Mouse (Mus musculus) stomach, embryonic 16.5 days (tissue): Measurements from ENCODE around the gene Lpp. TPM values are rescaled to one million over a fixed set of nuclear protein-coding genes. Genes with fewer than 3 reads are reported as not detected.

Experiments
- ATAC-seq: fragments of 200-750 bp; cut with Nextera tagmentation; 2 replicates; pipeline ENCODE4 v1.8.0; 2017; ENCODE audit warnings: moderate number of reproducible peaks, moderate TSS enrichment; ENCODE audit not compliant: insufficient read depth, low FRiP score
- H3K27ac ChIP-seq: fragments of 300-500 bp; sonication (generic); 2 replicates; pipeline ENCODE4 v1.5.1; 2014; ENCODE audit warnings: low read length
- H3K27me3 ChIP-seq: fragments of 300-500 bp; sonication (generic); 2 replicates; pipeline ENCODE4 v1.6.1; 2014; ENCODE audit warnings: low read length, control low read depth, mixed read lengths; ENCODE audit not compliant: control insufficient read depth, insufficient read depth
- H3K36me3 ChIP-seq: fragments of 300-500 bp; sonication (generic); 2 replicates; pipeline ENCODE4 v1.6.1; 2014; ENCODE audit warnings: low read length; ENCODE audit not compliant: control insufficient read depth, insufficient read depth
- H3K4me1 ChIP-seq: fragments of 300-500 bp; sonication (generic); 2 replicates; pipeline ENCODE4 v1.6.1; 2014; ENCODE audit warnings: low read length, control low read depth, mixed read lengths; ENCODE audit not compliant: control insufficient read depth, insufficient read depth
- H3K4me2 ChIP-seq: fragments of 300-500 bp; sonication (generic); 2 replicates; pipeline ENCODE4 v1.6.1; 2014; ENCODE audit warnings: low read depth, low read length, mixed read lengths
- H3K4me3 ChIP-seq: fragments of 300-500 bp; sonication (generic); replicated peaks from 2 replicates; pipeline ENCODE4 v1.5.1; 2014; ENCODE audit warnings: mild to moderate bottlenecking, low read length
- H3K9ac ChIP-seq: fragments of 300-500 bp; sonication (generic); 2 replicates; pipeline ENCODE4 v1.6.1; 2014; ENCODE audit warnings: low read length
- H3K9me3 ChIP-seq: fragments of 300-500 bp; sonication (generic); replicated peaks from 2 replicates; pipeline ENCODE4 v1.6.1; 2016; ENCODE audit warnings: low read length, control low read depth; ENCODE audit not compliant: control insufficient read depth
- WGBS: fragments of 180-500 bp; shearing (Covaris S2); extraction: QIAGEN DNeasy Blood & Tissue Kit; methylation state at CpG from one replicate; pipeline ENCODE4 v1.1.7; 2014; 5-methylcytosine and 5-hydroxymethylcytosine counted together
- polyA plus RNA-seq: library from polyadenylated mRNA; unstranded; fragments of >200 nt; fragmentation: Nextera tagmentation; extraction: Ambion mirVana; gene quantifications from 2 replicates; pipeline ENCODE4 v1.2.1, GENCODE M21; 2015

Lpp gene
- polyA plus RNA-seq, 1 experiment from 2014 or later, result 79.4 TPM

DNA sequence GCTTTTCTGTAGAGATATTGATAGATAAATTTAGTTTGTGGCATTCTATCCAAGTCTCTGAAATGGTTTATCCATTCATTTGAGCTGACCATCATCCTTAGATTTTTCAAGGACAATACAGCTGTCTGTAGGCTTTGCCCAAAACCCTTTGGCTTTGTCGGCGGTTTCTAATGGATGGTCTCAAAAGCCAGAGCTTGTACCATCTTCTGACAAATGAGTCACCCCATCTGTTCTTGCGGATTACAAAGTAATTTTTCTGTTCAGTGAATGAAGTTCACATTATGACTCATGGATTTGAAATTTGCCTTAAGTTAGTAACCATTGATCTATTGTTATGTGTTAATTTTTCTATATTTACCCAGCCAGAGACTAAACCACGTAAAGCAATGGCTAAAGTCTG is 301.8 kb downstream of the Lpp start:
- H3K4me2 ChIP-seq, result no peak overlapping the region
- H3K27me3 ChIP-seq, result no peaks in the 10 kb centered on the region
- H3K9me3 ChIP-seq, result no peaks in the 10 kb centered on the region
- 70% methylated on average over 4 of the region's 4 CpGs for WGBS
- H3K9ac ChIP-seq, result no peak overlapping the region
- H3K4me3 ChIP-seq, result no peak overlapping the region
- no peaks in the 10 kb centered on the region for H3K4me1 ChIP-seq
- ATAC-seq, result no peak
- no peaks in the 10 kb centered on the region for H3K36me3 ChIP-seq
- H3K27ac ChIP-seq, result no peak overlapping the region

DNA sequence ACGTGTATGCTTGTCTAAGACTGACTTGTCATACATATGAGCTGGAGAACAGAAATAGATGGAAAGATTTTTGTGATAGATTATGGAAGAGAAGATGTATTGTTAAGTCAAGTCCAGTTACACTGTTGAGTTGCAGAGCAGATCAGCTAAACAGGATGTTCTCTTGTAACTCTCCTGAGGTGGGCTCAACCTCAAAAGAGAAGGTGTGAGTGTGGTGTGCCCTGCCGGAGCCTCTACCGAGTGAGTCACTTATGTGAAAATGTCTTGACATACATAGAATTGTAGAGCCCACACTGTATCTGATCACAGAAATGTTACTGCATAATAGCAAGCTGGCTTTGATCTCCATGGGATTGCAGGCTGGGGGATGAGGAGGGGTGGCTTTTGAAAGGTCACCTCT is 310.9 kb downstream of the Lpp start:
- H3K27me3 ChIP-seq, result no peaks in the 10 kb centered on the region
- H3K4me3 ChIP-seq, result no peak overlapping the region
- H3K36me3 ChIP-seq, result no peaks in the 10 kb centered on the region
- H3K27ac ChIP-seq, result no peak overlapping the region
- 88% methylated on average over 3 of the region's 3 CpGs for WGBS
- H3K4me2 ChIP-seq, result no peak overlapping the region
- no peak overlapping the region for H3K9ac ChIP-seq
- no peak for ATAC-seq
- H3K9me3 ChIP-seq, result no peaks in the 10 kb centered on the region
- no peaks in the 10 kb centered on the region for H3K4me1 ChIP-seq

DNA sequence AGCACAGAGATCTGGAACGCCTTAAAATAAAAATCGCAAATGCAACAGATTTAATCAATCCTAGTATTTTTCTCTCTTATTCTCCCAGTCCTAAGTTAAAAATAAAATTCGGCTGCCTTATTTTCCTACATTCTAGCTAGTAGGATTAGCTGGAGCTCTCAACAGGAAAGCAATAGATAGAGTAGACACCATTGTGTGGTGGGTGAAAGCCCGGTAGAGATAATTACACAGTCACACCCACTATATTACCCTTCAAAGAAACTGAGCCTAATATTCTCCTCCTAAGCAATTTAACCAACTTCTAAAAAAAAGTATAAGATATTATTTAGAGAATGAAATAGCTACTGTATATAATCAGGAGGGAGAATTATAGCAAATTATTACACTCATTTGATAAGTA is 330.3 kb downstream of the Lpp start:
- H3K4me3 ChIP-seq, result no peak overlapping the region
- no peak overlapping the region for H3K4me2 ChIP-seq
- no peaks in the 10 kb centered on the region for H3K36me3 ChIP-seq
- no peak overlapping the region for H3K27ac ChIP-seq
- no peaks in the 10 kb centered on the region for H3K4me1 ChIP-seq
- no peak for ATAC-seq
- H3K9ac ChIP-seq, result no peak overlapping the region
- no peaks in the 10 kb centered on the region for H3K9me3 ChIP-seq
- 89% methylated on average over 4 of the region's 4 CpGs for WGBS
- H3K27me3 ChIP-seq, result no peaks in the 10 kb centered on the region

DNA sequence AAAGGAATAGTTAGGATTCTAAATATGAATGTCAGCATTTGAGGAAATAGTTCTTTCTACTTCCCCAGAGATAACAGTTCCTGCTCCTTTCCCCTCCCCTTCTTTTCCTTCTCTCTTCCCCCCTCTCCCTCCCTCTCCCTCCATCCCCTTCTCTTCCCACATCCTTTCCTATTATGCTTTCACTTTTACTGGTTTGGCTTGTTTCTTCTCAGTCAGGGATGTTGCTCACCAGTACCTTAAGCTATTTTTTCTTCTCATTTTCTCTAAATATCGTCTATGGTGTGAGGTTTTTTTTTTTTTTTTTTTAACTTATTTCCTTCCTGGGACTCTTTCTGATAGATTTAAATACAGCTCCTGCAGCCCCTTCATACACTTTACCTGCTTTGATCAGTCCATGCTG is 339.4 kb downstream of the Lpp start:
- Histone ChIP-seq H3K27me3 (no peaks in the 10 kb centered on the region), H3K4me2 (no peak overlapping the region), H3K4me1 (no peaks in the 10 kb centered on the region), H3K9me3 (no peaks in the 10 kb centered on the region), H3K27ac (no peak overlapping the region), H3K4me3 (no peak overlapping the region), H3K36me3 (no peaks in the 10 kb centered on the region), H3K9ac (no peak overlapping the region)
- 61% methylated on average over 1 of the region's 1 CpGs for WGBS
- ATAC-seq, result no peak

DNA sequence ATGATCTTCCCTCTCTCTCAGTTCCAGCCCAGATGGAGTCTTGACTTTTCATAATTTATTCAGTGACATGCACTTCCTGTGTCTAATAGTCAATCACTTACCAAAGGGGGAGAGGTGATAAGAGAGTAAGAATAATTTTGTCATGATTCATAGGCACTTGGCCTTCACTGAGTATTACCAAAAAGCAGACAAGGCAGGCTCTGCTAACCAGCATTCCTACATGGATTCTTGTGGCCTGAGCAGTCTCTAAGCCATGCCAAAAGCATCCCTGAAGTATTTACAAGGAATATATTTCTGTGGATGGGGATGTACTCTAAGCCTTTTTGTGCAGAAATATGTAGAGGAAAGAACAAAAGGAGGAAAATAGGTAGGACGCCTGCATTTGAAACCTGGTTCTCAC is 340.0 kb downstream of the Lpp start:
- Histone ChIP-seq H3K4me3 (no peak overlapping the region), H3K36me3 (no peaks in the 10 kb centered on the region), H3K27me3 (no peaks in the 10 kb centered on the region), H3K9me3 (no peaks in the 10 kb centered on the region), H3K9ac (no peak overlapping the region), H3K4me1 (no peaks in the 10 kb centered on the region), H3K4me2 (no peak overlapping the region), H3K27ac (no peak overlapping the region)
- ATAC-seq, result no peak
- WGBS, result 83% methylated on average over 1 of the region's 1 CpGs

DNA sequence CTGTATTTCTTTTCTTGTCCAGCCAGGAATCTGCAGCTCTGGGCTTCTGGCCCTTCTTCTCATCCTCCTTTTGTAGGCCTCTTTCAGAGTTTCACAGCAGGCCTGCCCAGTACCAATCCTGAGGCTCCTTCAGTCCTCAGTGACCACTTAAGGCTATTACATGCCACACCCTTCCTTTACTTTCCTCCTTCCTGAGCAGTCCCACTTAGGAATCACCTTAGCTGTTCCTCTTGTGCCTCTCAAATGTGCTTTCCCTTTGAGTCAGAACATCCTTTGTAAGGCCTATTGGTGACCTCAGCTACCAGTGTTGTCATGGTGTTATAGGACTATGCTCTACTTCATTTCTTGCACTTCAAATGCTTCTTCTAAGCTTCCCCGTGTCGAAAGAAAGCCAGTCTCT is 342.4 kb downstream of the Lpp start:
- H3K4me2 ChIP-seq, result no peak overlapping the region
- WGBS, result 91% methylated on average over 2 of the region's 2 CpGs
- H3K9ac ChIP-seq, result no peak overlapping the region
- no peaks in the 10 kb centered on the region for H3K36me3 ChIP-seq
- H3K9me3 ChIP-seq, result no peaks in the 10 kb centered on the region
- H3K4me3 ChIP-seq, result no peak overlapping the region
- H3K4me1 ChIP-seq, result no peaks in the 10 kb centered on the region
- no peak overlapping the region for H3K27ac ChIP-seq
- H3K27me3 ChIP-seq, result no peaks in the 10 kb centered on the region
- ATAC-seq, result no peak

DNA sequence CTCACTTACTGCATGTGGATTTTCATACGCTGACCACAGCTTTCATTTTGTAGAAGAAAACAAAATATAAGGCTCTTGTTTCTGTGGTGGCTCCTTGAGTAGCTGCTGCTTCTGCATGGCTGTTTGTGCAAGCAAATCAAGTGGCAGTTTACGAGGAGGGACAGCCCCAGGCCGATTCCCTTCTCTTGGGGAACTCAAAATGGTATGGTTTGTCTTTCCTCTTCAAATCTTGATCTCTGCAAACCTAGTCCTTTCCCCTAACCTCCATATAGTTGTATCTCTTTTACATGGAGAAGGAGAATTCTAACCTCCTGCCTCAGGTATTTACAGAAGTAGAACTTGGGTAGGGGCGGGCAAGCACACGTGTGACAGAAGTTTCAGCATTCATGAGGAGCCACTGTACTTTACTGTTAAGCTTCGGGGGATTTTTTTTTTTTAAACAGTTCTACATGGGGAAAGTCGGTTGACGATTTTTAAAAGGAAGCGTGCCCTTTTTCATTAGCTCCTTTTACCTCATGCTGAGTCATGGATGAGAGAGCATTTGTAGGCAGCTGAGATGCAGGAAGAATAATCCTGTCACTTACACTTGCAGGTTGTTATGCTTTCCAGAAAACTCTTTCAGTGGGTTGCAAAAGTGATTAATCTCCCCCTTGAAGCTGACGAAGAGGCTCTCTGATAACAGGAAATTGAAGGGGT is 344.2 kb downstream of the Lpp start:
- 52% methylated on average over 10 of the region's 10 CpGs for WGBS
- Histone ChIP-seq H3K4me3 (no peak overlapping the region), H3K4me1 (no peaks in the 10 kb centered on the region), H3K27me3 (no peaks in the 10 kb centered on the region), H3K4me2 (no peak overlapping the region), H3K36me3 (no peaks in the 10 kb centered on the region), H3K9ac (no peak overlapping the region), H3K9me3 (no peaks in the 10 kb centered on the region), H3K27ac (no peak overlapping the region)
- no peak for ATAC-seq

DNA sequence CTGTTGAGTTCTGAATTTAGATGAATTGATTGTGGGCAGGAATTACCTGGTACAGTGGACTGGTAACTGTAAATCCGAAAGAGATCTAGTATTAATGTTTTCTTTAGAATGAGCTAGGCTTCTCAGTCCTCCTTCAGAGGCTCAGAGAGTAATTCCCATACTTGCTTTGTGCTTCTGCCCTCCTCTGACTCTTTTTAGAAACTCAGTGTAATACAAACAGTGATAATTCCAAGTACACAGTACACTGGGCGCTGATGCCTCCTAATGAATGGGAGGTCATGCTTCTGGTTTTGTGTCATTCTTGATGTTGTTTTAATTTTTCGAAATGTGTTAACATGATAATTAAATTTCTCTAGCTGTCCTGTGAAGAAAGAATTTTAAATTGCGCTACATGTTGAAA is 347.4 kb downstream of the Lpp start:
- Histone ChIP-seq H3K4me2 (no peak overlapping the region), H3K36me3 (no peaks in the 10 kb centered on the region), H3K27me3 (no peaks in the 10 kb centered on the region), H3K9ac (no peak overlapping the region), H3K9me3 (no peaks in the 10 kb centered on the region), H3K4me3 (no peak overlapping the region), H3K4me1 (no peaks in the 10 kb centered on the region), H3K27ac (no peak overlapping the region)
- 80% methylated on average over 4 of the region's 4 CpGs for WGBS
- no peak for ATAC-seq

DNA sequence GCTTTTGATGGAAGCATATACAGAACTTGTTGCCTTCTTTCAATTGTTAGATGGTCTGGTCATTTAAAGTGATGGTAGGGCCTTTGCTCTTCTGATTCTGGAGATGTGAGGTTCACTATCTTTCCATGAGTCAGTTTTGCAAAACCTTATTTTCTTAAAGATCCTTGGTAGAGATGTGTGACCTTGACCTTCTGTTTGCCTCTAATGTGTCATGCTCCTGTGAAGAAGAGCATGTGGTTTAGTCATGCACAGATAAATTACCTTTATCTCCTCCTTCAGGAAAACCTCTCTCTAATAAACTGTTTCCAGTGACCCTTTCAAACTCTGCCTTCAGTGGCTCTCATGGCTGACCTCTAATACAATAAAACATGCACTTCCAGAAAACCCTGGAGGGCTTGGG is 356.5 kb downstream of the Lpp start:
- no peak overlapping the region for H3K4me2 ChIP-seq
- H3K27me3 ChIP-seq, result no peaks in the 10 kb centered on the region
- no peak overlapping the region for H3K4me3 ChIP-seq
- no peak overlapping the region for H3K9ac ChIP-seq
- no peak for ATAC-seq
- H3K27ac ChIP-seq, result no peak overlapping the region
- no peaks in the 10 kb centered on the region for H3K36me3 ChIP-seq
- no peaks in the 10 kb centered on the region for H3K4me1 ChIP-seq
- H3K9me3 ChIP-seq, result no peaks in the 10 kb centered on the region

DNA sequence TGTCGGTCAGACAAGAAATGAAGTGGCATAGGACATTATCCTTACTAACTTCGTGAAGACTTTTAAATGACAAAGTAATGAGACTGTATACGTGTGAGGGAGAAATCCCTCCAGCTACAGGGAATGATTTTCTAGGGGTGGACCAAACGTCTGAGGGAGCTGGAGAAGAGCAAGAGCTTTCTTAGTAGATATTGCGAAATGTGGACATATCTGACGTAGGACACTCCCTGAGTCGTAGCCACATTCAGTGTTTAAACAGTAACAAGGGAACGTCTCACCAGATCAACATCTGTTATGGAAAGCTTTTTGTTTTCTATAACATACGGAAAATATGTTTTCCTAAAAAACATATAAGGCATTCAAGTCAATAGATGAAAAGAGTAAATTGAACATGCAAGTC is 362.8 kb downstream of the Lpp start:
- Histone ChIP-seq H3K4me1 (no peaks in the 10 kb centered on the region), H3K4me2 (no peak overlapping the region), H3K9ac (no peak overlapping the region), H3K36me3 (no peaks in the 10 kb centered on the region), H3K4me3 (no peak overlapping the region), H3K27ac (no peak overlapping the region), H3K27me3 (no peaks in the 10 kb centered on the region), H3K9me3 (no peaks in the 10 kb centered on the region)
- 73% methylated on average over 9 of the region's 9 CpGs for WGBS
- ATAC-seq, result no peak
